Mouse (Mus musculus): ENCODE data around the gene Rtn1.

GRCm38 (mm10) chr12:72366763-72367162 lies 42.1 kb downstream of the Rtn1 start:
- TF ChIP-seq POLR2A (IDR thresholded peaks at IDR 0.05; ENCODE audit: borderline replicate concordance, extremely low read depth, insufficient read depth, insufficient read length, poor library complexity, severe bottlenecking) (no peak), CTCF (IDR thresholded peaks at IDR 0.05; ENCODE audit: borderline replicate concordance, extremely low read depth, insufficient read depth, insufficient read length) (no peak)
